Mouse (Mus musculus) midbrain, embryonic 13.5 days (tissue): ENCODE data around the gene Kmt2a. TPM values are rescaled to one million over a fixed set of nuclear protein-coding genes. Genes with fewer than 3 reads are reported as not detected.

Experiments
- ATAC-seq: fragments of 200-750 bp; cut with Nextera tagmentation; 2 replicates; pipeline ENCODE4 v1.8.0; 2017; ENCODE audit warnings: mild to moderate bottlenecking, moderate TSS enrichment, moderate library complexity
- H3K27ac ChIP-seq: fragments of 300-500 bp; sonication (generic); 2 replicates; pipeline ENCODE4 v1.5.1; 2015; ENCODE audit warnings: inconsistent platforms, mild to moderate bottlenecking, moderate library complexity
- H3K27me3 ChIP-seq: fragments of 300-500 bp; sonication (generic); 2 replicates; pipeline ENCODE4 v1.6.1; 2015; ENCODE audit warnings: mild to moderate bottlenecking, inconsistent platforms
- H3K36me3 ChIP-seq: fragments of 300-500 bp; sonication (generic); 2 replicates; pipeline ENCODE4 v1.6.1; 2015; ENCODE audit warnings: mild to moderate bottlenecking, inconsistent platforms
- H3K4me1 ChIP-seq: fragments of 300-500 bp; sonication (generic); replicated peaks from 2 replicates; pipeline ENCODE4 v1.6.1; 2015; ENCODE audit warnings: inconsistent platforms
- H3K4me2 ChIP-seq: fragments of 300-500 bp; sonication (generic); replicated peaks from 2 replicates; pipeline ENCODE4 v1.6.1; 2015; ENCODE audit warnings: moderate library complexity, mild to moderate bottlenecking, inconsistent platforms
- H3K4me3 ChIP-seq: fragments of 300-500 bp; sonication (generic); replicated peaks from 2 replicates; pipeline ENCODE4 v1.5.1; 2015; ENCODE audit warnings: mild to moderate bottlenecking, inconsistent platforms
- H3K9ac ChIP-seq: fragments of 300-500 bp; sonication (generic); replicated peaks from 2 replicates; pipeline ENCODE4 v1.6.1; 2015; ENCODE audit warnings: mild to moderate bottlenecking, inconsistent platforms
- H3K9me3 ChIP-seq: fragments of 300-500 bp; sonication (generic); 2 replicates; pipeline ENCODE4 v1.6.1; 2016; ENCODE audit warnings: mild to moderate bottlenecking, inconsistent platforms
- WGBS: fragments of 180-500 bp; shearing (Covaris S2); methylation state at CpG from one replicate; pipeline ENCODE4 v1.1.7; 2015; 5-methylcytosine and 5-hydroxymethylcytosine counted together
- polyA plus RNA-seq: library from polyadenylated mRNA; unstranded; fragments of >200 nt; fragmentation: Nextera tagmentation; extraction: Ambion mirVana; gene quantifications from 2 replicates; pipeline ENCODE4 v1.2.1, GENCODE M21; 2015

Kmt2a gene
- polyA plus RNA-seq = 21.4 and 24.7 TPM in 2 replicates

GRCm38 (mm10) chr9:44881221-44881871 is at the start of gene Kmt2a:
Kmt2a (minus strand) TSS chr9:44881296.
- no peaks in the 10 kb centered on the region for H3K36me3 ChIP-seq
- peak within 1 kb of the TSS; percentile 98 for H3K9ac ChIP-seq
- under 1% methylated on average over 47 of the region's 71 CpGs for WGBS
- peak within 1 kb of the TSS; percentile 100 for H3K27ac ChIP-seq
- no peaks in the 10 kb centered on the region for H3K27me3 ChIP-seq
- peak within 1 kb of the TSS; percentile 98 for H3K4me3 ChIP-seq
- peak; percentile 71 for ATAC-seq
- H3K4me1 ChIP-seq = peaks cover 41% of the 10 kb centered on the region
- H3K4me2 ChIP-seq = peak within 1 kb of the TSS; percentile 98
- H3K9me3 ChIP-seq = no peaks in the 10 kb centered on the region

- WGBS = 72% methylated on average over 2 of the region's 2 CpGs
- Histone ChIP-seq H3K4me2 (peak overlapping the region; percentile 96), H3K36me3 (no peaks in the 10 kb centered on the region; the same call in 1 of the 2 replicates), H3K27ac (peak overlapping the region; percentile 93), H3K9ac (0 out of 2 replicates have a peak overlapping the region, but pooled peaks have one; percentile 57), H3K27me3 (no peaks in the 10 kb centered on the region), H3K4me3 (peak overlapping the region; percentile 99), H3K9me3 (no peaks in the 10 kb centered on the region), H3K4me1 (peaks cover 14% of the 10 kb centered on the region)
- ATAC-seq = no peak
Observed at GRCm38 (mm10) chr9:44921543-44921942, 40.4 kb upstream of the Kmt2a start.

- Histone ChIP-seq H3K4me3 (peak overlapping the region; percentile 99), H3K9me3 (no peaks in the 10 kb centered on the region), H3K36me3 (no peaks in the 10 kb centered on the region), H3K27ac (peak overlapping the region; percentile 93), H3K4me2 (peak overlapping the region; percentile 96), H3K9ac (peak overlapping the region; percentile 57), H3K4me1 (peaks cover 14% of the 10 kb centered on the region), H3K27me3 (no peaks in the 10 kb centered on the region)
- peak; percentile 87 for ATAC-seq
- WGBS = 1% methylated on average over 8 of the region's 8 CpGs
Observed at GRCm38 (mm10) chr9:44921123-44921468, 40.0 kb upstream of the Kmt2a start.

- under 1% methylated on average over 48 of the region's 48 CpGs for WGBS
- Histone ChIP-seq H3K9ac (peak within 1 kb of the TSS; percentile 95), H3K4me1 (peaks cover 16% of the 10 kb centered on the region), H3K27ac (peak within 1 kb of the TSS; percentile 93), H3K4me3 (peak within 1 kb of the TSS; percentile 99), H3K36me3 (no peaks in the 10 kb centered on the region), H3K4me2 (peak within 1 kb of the TSS; percentile 96), H3K27me3 (no peaks in the 10 kb centered on the region), H3K9me3 (no peaks in the 10 kb centered on the region)
- peak; percentile 90 for ATAC-seq
Observed at GRCm38 (mm10) chr9:44920374-44921122, 39.5 kb upstream of the Kmt2a start, which contains the start of gene Atp5l. Atp5l (minus strand) TSS chr9:44920742.

DNA sequence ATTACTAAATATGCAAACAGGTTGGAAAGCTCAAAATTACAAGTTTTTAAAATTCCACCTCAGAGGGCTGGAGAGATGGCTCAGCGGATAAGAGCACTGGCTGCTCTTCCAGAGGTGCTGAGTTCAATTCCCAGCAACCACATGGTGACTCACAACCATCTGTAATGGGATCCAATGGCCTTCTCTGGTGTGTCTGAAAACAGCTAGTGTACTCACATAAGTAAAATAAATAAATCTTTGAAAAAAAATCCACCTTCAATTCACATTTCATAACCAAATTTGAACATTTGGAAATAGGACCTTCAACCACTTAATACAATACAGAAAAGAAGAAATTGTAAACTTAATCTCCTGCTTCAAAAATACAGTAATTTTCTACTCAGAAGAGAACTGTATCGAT is 38.5 kb upstream of the Kmt2a start:
- no peaks in the 10 kb centered on the region for H3K9me3 ChIP-seq
- WGBS = 42% methylated on average over 2 of the region's 2 CpGs
- ATAC-seq = no peak
- H3K4me2 ChIP-seq = peak overlapping the region; percentile 96
- no peak overlapping the region for H3K27ac ChIP-seq
- peak overlapping the region; percentile 95 for H3K9ac ChIP-seq
- H3K4me3 ChIP-seq = peak overlapping the region; percentile 99
- H3K27me3 ChIP-seq = no peaks in the 10 kb centered on the region
- H3K36me3 ChIP-seq = no peaks in the 10 kb centered on the region
- H3K4me1 ChIP-seq = peaks cover 26% of the 10 kb centered on the region

DNA sequence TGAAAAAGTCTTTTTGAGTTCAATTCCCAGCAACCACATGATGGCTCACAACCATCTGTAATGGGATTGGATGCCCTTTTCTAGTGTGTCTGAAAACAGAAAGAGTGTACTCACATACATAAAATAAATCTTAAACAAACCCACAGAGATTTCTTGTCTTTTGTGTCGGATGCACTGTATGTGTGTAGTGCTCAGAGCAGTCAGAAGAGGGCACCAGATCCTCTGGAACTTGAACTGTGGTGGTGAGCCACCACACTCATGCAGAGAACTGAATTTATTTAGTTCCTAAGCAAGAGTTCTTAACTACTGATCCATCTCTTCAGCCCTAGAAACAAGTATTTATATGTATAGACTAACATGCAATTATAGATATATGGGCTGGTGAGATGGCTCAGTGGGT is 35.1 kb upstream of the Kmt2a start:
- no peak for ATAC-seq
- Histone ChIP-seq H3K4me1 (peaks cover 26% of the 10 kb centered on the region), H3K36me3 (peaks cover 17% of the 10 kb centered on the region), H3K9ac (no peak overlapping the region), H3K4me2 (no peak overlapping the region), H3K9me3 (no peaks in the 10 kb centered on the region), H3K27ac (no peak overlapping the region), H3K27me3 (no peaks in the 10 kb centered on the region), H3K4me3 (no peak overlapping the region)
- 62% methylated on average over 1 of the region's 1 CpGs for WGBS

- no peaks in the 10 kb centered on the region for H3K27me3 ChIP-seq
- H3K9ac ChIP-seq = no peak overlapping the region
- WGBS = 44% methylated on average over 4 of the region's 4 CpGs
- H3K9me3 ChIP-seq = no peaks in the 10 kb centered on the region
- ATAC-seq = no peak
- H3K4me1 ChIP-seq = peaks cover 22% of the 10 kb centered on the region
- no peak overlapping the region for H3K4me2 ChIP-seq
- H3K36me3 ChIP-seq = peaks cover 28% of the 10 kb centered on the region
- H3K4me3 ChIP-seq = no peak overlapping the region
- no peak overlapping the region for H3K27ac ChIP-seq
Observed at GRCm38 (mm10) chr9:44914706-44915105, 33.6 kb upstream of the Kmt2a start.

GRCm38 (mm10) chr9:44911365-44911764 is 30.3 kb upstream of the Kmt2a start:
- H3K36me3 ChIP-seq = peaks cover 28% of the 10 kb centered on the region
- 98% methylated on average over 4 of the region's 4 CpGs for WGBS
- H3K27me3 ChIP-seq = no peaks in the 10 kb centered on the region
- H3K9me3 ChIP-seq = no peaks in the 10 kb centered on the region
- H3K4me1 ChIP-seq = peaks cover 12% of the 10 kb centered on the region
- H3K4me2 ChIP-seq = no peak overlapping the region
- no peak for ATAC-seq
- no peak overlapping the region for H3K4me3 ChIP-seq
- no peak overlapping the region for H3K27ac ChIP-seq
- H3K9ac ChIP-seq = no peak overlapping the region

GRCm38 (mm10) chr9:44905620-44906019 is 24.5 kb upstream of the Kmt2a start:
- no peak overlapping the region for H3K9ac ChIP-seq
- H3K4me3 ChIP-seq = no peak overlapping the region
- H3K27ac ChIP-seq = no peak overlapping the region
- H3K4me1 ChIP-seq = no peaks in the 10 kb centered on the region
- no peaks in the 10 kb centered on the region for H3K27me3 ChIP-seq
- peaks cover 4% of the 10 kb centered on the region for H3K36me3 ChIP-seq
- no peak overlapping the region for H3K4me2 ChIP-seq
- H3K9me3 ChIP-seq = no peaks in the 10 kb centered on the region
- WGBS = 87% methylated on average over 4 of the region's 4 CpGs
- no peak for ATAC-seq

- Histone ChIP-seq H3K9me3 (no peaks in the 10 kb centered on the region), H3K4me3 (no peak overlapping the region), H3K9ac (no peak overlapping the region), H3K27me3 (no peaks in the 10 kb centered on the region), H3K4me2 (no peak overlapping the region), H3K36me3 (no peaks in the 10 kb centered on the region), H3K27ac (no peak overlapping the region), H3K4me1 (no peaks in the 10 kb centered on the region)
- no peak for ATAC-seq
- 79% methylated on average over 5 of the region's 5 CpGs for WGBS
Observed at GRCm38 (mm10) chr9:44904964-44905363, 23.9 kb upstream of the Kmt2a start.

DNA sequence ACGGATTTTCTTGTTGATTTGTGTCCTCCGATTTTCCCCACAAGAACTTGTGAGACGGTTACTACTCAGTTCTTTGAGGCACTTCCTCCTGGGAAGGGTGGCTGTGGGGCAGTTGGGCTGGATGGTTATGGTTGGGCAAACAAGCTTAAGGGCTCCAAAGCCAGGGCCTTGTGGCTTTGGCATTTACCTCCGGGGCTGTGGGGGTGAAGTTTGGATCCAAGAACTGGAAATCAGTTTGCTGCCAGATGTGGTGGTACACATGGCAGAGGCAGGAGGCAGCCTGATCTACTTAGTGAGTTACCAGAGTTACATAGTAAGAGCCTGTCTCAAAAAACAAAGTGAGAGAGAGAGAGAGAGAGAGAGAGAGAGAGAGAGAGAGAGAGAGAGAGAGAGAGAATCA is 22.8 kb upstream of the Kmt2a start:
- Histone ChIP-seq H3K27me3 (no peaks in the 10 kb centered on the region), H3K9me3 (no peaks in the 10 kb centered on the region), H3K4me1 (no peaks in the 10 kb centered on the region), H3K4me2 (no peak overlapping the region), H3K36me3 (no peaks in the 10 kb centered on the region), H3K9ac (no peak overlapping the region), H3K27ac (no peak overlapping the region), H3K4me3 (no peak overlapping the region)
- ATAC-seq = no peak
- 89% methylated on average over 4 of the region's 4 CpGs for WGBS

DNA sequence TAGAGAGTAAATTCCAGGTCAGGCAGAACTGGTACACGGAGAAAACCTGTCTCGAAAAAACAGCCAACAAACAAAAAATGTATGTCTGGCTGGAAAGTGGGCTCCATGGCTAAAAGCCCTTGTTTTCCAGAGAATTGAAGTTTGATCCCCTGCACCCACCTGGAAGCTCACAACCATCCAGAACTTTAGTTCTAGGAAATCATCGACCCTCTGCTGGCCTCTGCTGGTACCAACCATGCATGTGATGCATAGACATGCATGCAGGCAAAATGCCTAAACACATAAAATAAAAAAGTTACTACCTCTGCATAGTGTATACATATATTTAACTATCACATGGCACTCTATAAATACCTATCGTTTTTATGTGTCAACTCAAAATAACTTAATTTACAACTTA is 19.3 kb upstream of the Kmt2a start:
- Histone ChIP-seq H3K27ac (no peak overlapping the region), H3K36me3 (no peaks in the 10 kb centered on the region), H3K4me1 (peaks cover 5% of the 10 kb centered on the region; the same call in 1 of the 2 replicates), H3K9ac (no peak overlapping the region), H3K27me3 (no peaks in the 10 kb centered on the region), H3K4me3 (no peak overlapping the region), H3K4me2 (no peak overlapping the region), H3K9me3 (no peaks in the 10 kb centered on the region)
- WGBS = 72% methylated on average over 4 of the region's 4 CpGs
- no peak for ATAC-seq
